Mouse (Mus musculus): ENCODE measurements around the gene Dcaf15. TPM values are rescaled to one million over a fixed set of nuclear protein-coding genes. Genes with fewer than 3 reads are reported as not detected.

Dcaf15 gene
- total and polyA plus RNA-seq, 2 experiments from 2014 or later = 2.9 to 16.1 TPM

DNA sequence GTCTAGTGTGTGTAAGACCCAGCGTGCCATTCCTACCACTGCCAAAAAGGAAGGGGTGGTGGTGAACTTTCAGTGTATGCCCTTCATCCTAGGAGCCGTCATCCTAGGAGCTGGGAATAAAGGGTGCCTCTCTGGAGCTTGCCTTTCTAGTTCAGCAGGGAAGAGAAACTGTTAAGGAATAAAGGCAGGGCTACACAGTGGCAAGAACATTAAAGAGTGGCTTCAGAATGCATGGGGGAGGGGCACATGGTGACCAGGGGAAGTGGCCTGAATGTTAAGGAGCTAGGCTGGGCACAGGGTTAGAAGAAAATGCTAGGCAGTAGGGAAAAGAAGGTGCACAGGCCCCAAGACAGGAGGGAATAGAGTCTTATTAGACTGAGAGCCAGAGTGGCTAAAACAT, 34.8 kb downstream of the Dcaf15 start:
- 68% methylated on average over 2 of the region's 2 CpGs for WGBS
- Histone ChIP-seq H3K27ac (ENCODE audit: low read depth) (no peak overlapping the region), H3K4me1 (ENCODE audit: control insufficient read depth, insufficient read depth) (peaks cover 44% of the 10 kb centered on the region), H3K27me3 (ENCODE audit: control insufficient read depth, insufficient read depth, low read length) (no peaks in the 10 kb centered on the region), H3K36me3 (replicated peaks; ENCODE audit: control insufficient read depth, insufficient read depth, low read length) (no peaks in the 10 kb centered on the region), H3K9me3 (replicated peaks; ENCODE audit: control insufficient read depth, low read length) (no peaks in the 10 kb centered on the region), H3K9ac (replicated peaks; ENCODE audit: low read depth, low read length) (no peak overlapping the region), H3K4me2 (ENCODE audit: low read depth, low read length) (no peak overlapping the region), H3K4me3 (ENCODE audit: low read depth, low read length) (no peak overlapping the region)
- ATAC-seq (ENCODE audit: insufficient read depth, low read depth) (no peak), DNase-seq (ENCODE audit: low spot score) (no peak)
- TF ChIP-seq EP300 (IDR thresholded peaks at IDR 0.05; ENCODE audit: low read depth) (no peak), CTCF (IDR thresholded peaks at IDR 0.05; ENCODE audit: low read depth) (no peak)

DNA sequence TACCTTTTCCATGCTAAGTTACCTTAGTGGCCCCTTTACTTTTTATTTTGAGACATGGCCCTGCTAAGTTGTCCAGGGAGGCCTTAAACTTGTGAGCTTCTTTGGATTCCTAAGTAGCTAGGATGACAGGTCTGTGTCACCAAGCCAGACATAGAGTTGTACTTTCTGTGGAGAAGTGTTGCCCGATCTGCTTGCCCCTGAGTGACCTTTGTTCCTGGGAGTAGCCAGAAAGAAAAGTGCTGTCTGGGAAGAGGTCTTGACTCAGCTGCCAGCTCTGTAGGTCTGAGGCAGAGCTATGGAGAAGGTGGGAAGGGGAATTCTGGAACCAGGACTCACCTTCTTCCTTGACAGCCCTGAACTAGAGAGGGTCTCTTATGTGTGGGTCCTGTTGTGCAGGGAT, 35.4 kb downstream of the Dcaf15 start:
- 27% methylated on average over 1 of the region's 1 CpGs for WGBS
- peaks cover 44% of the 10 kb centered on the region for H3K4me1 ChIP-seq (ENCODE audit: control insufficient read depth, insufficient read depth)
- H3K4me2 ChIP-seq (ENCODE audit: low read depth, low read length) = no peak overlapping the region
- no peaks in the 10 kb centered on the region for H3K36me3 ChIP-seq (replicated peaks; ENCODE audit: control insufficient read depth, insufficient read depth, low read length)
- H3K4me3 ChIP-seq (ENCODE audit: low read depth, low read length) = no peak overlapping the region
- H3K9ac ChIP-seq (replicated peaks; ENCODE audit: low read depth, low read length) = no peak overlapping the region
- ATAC-seq (ENCODE audit: insufficient read depth, low read depth) (no peak), DNase-seq (ENCODE audit: low spot score) (no peak)
- H3K9me3 ChIP-seq (replicated peaks; ENCODE audit: control insufficient read depth, low read length) = no peaks in the 10 kb centered on the region
- no peaks in the 10 kb centered on the region for H3K27me3 ChIP-seq (ENCODE audit: control insufficient read depth, insufficient read depth, low read length)
- peak overlapping the region; percentile 23 for H3K27ac ChIP-seq (ENCODE audit: low read depth)
- TF ChIP-seq CTCF (IDR thresholded peaks at IDR 0.05; ENCODE audit: low read depth) (no peak), EP300 (IDR thresholded peaks at IDR 0.05; ENCODE audit: low read depth) (no peak)

DNA sequence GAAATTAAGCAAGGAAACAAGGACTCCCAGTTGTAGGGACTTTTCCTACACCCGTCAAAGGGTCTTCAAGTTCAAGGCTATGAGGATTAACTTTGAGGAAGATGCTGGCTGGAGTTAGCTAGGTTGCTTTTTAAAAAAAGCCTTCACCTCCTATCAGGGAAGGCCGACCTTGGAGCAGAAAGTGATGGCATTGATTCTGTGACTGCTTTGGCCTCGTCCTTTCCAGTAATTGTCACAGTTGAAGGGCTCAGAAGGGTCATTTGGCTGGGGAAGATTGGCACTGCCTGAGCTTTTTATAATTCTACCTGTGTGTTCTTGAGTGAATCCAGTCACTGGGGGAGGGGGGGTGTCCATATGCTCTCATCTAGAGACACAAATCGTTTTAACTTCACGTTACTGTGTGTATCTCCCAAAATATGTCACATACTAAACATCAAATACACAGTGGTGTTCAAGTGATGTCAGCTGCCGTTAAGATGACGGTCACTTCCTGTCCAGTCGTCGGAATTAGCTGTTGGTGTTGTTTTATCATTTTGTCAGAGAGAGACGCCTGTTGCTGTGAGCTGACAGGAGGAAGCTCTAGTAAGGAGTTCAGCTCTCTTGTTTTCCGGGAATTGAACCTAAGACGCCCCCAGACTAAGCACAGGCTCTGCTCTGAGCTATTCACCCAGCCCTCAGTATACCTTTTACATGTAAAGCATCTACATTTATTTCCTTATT, 36.1 kb downstream of the Dcaf15 start:
- TF ChIP-seq CTCF (IDR thresholded peaks at IDR 0.05; ENCODE audit: low read depth) (no peak), EP300 (IDR thresholded peaks at IDR 0.05; ENCODE audit: low read depth) (no peak)
- ATAC-seq (ENCODE audit: insufficient read depth, low read depth) (no peak), DNase-seq (ENCODE audit: low spot score) (no peak)
- Histone ChIP-seq H3K9me3 (replicated peaks; ENCODE audit: control insufficient read depth, low read length) (no peaks in the 10 kb centered on the region), H3K27ac (ENCODE audit: low read depth) (peak overlapping the region; percentile 23), H3K4me2 (ENCODE audit: low read depth, low read length) (peak overlapping the region; percentile 21; the same call in 1 of the 2 replicates), H3K9ac (replicated peaks; ENCODE audit: low read depth, low read length) (no peak overlapping the region), H3K4me1 (ENCODE audit: control insufficient read depth, insufficient read depth) (peaks cover 44% of the 10 kb centered on the region), H3K27me3 (ENCODE audit: control insufficient read depth, insufficient read depth, low read length) (no peaks in the 10 kb centered on the region), H3K36me3 (replicated peaks; ENCODE audit: control insufficient read depth, insufficient read depth, low read length) (no peaks in the 10 kb centered on the region), H3K4me3 (ENCODE audit: low read depth, low read length) (no peak overlapping the region)
- whole genome bisulfite sequencing = 44% methylated on average over 12 of the region's 12 CpGs

DNA sequence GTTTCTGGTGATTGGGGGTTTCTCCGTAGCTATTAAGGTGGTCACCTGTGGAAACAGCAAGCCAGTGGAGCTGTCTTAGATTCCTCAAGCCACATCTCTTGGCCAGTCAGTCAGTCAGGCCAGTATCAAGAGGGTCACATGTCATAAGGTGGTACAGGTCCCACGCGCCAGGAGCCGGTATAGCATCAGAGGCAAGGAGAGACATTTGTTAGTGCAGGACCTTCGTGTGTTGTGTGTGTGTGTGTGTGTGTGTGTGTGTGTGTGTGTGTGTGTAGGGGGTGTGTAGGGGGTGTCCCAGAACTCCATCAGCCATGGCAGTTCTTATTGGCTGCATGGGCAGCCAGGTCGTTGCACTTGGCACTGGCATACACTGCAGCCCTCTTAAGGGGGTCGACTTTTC, 36.7 kb downstream of the Dcaf15 start:
- TF ChIP-seq CTCF (IDR thresholded peaks at IDR 0.05; ENCODE audit: low read depth) (no peak), EP300 (IDR thresholded peaks at IDR 0.05; ENCODE audit: low read depth) (no peak)
- Histone ChIP-seq H3K4me1 (ENCODE audit: control insufficient read depth, insufficient read depth) (peaks cover 44% of the 10 kb centered on the region), H3K4me3 (ENCODE audit: low read depth, low read length) (peak overlapping the region; percentile 97), H3K36me3 (replicated peaks; ENCODE audit: control insufficient read depth, insufficient read depth, low read length) (no peaks in the 10 kb centered on the region), H3K27ac (ENCODE audit: low read depth) (peak overlapping the region; percentile 98), H3K27me3 (ENCODE audit: control insufficient read depth, insufficient read depth, low read length) (no peaks in the 10 kb centered on the region), H3K9ac (replicated peaks; ENCODE audit: low read depth, low read length) (no peak overlapping the region), H3K4me2 (ENCODE audit: low read depth, low read length) (peak overlapping the region; percentile 57), H3K9me3 (replicated peaks; ENCODE audit: control insufficient read depth, low read length) (no peaks in the 10 kb centered on the region)
- WGBS = 71% methylated on average over 7 of the region's 7 CpGs
- ATAC-seq (ENCODE audit: insufficient read depth, low read depth) (no peak), DNase-seq (ENCODE audit: low spot score) (no peak)

DNA sequence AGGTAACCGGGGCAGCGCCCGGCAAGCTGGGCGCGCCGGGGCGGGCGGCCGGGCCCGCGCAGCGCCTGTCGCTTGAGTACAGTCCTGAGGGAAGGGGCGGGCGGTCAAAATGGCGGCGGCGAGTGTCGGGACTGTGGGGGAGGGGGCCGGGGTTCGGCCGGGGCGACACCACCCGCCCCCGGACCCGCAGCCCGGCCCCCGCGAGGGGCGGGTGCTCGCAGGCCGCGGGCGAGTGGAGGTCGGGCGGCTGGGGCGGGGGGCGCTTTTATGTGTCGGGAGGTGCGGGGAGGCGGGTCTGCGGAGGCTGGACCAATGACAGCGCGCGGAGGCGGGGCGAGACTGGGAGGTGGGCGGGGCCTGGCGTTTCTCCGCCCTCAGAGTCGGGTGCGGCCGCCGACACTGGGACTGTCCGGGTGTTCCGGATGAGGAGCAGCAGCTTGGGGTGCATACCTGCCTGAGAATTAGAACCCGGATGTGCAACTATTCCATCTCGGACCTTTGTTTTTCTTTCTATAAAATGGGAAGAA, 37.5 kb downstream of the Dcaf15 start:
- DNase-seq (ENCODE audit: low spot score) (peak; percentile 89), ATAC-seq (ENCODE audit: insufficient read depth, low read depth) (peak; percentile 76)
- peak overlapping the region; percentile 57 for H3K4me2 ChIP-seq (ENCODE audit: low read depth, low read length)
- H3K27me3 ChIP-seq (ENCODE audit: control insufficient read depth, insufficient read depth, low read length) = no peaks in the 10 kb centered on the region
- no peaks in the 10 kb centered on the region for H3K36me3 ChIP-seq (replicated peaks; ENCODE audit: control insufficient read depth, insufficient read depth, low read length)
- under 1% methylated on average over 48 of the region's 58 CpGs for WGBS
- peaks cover 44% of the 10 kb centered on the region for H3K4me1 ChIP-seq (ENCODE audit: control insufficient read depth, insufficient read depth)
- H3K4me3 ChIP-seq (ENCODE audit: low read depth, low read length) = peak overlapping the region; percentile 97
- peak overlapping the region; percentile 98 for H3K27ac ChIP-seq (ENCODE audit: low read depth)
- no peak for TF ChIP-seq CTCF (IDR thresholded peaks at IDR 0.05; ENCODE audit: low read depth)
- no peak for TF ChIP-seq EP300 (IDR thresholded peaks at IDR 0.05; ENCODE audit: low read depth)
- H3K9ac ChIP-seq (replicated peaks; ENCODE audit: low read depth, low read length) = peak overlapping the region; percentile 77
- H3K9me3 ChIP-seq (replicated peaks; ENCODE audit: control insufficient read depth, low read length) = no peaks in the 10 kb centered on the region
